Mouse (Mus musculus): ENCODE data around the gene Poll. TPM values are rescaled to one million over a fixed set of nuclear protein-coding genes. Genes with fewer than 3 reads are reported as not detected.

Poll gene
- polyA plus RNA-seq, 1 experiment from 2014 or later, result 13.5 TPM

GRCm38 (mm10) chr19:45589761-45590160 is 29.4 kb upstream of the Poll start:
- Histone ChIP-seq H3K4me1 (replicated peaks) (no peaks in the 10 kb centered on the region), H3K4me3 (no peak overlapping the region), H3K27ac (no peak overlapping the region), H3K4me2 (no peak overlapping the region), H3K36me3 (peaks cover 7% of the 10 kb centered on the region; the same call in 1 of the 2 replicates), H3K27me3 (peaks cover 76% of the 10 kb centered on the region), H3K9me3 (no peaks in the 10 kb centered on the region), H3K9ac (no peak overlapping the region)
- WGBS, result 88% methylated on average over 6 of the region's 6 CpGs
- no peak for ATAC-seq (ENCODE audit: low FRiP score)

- Histone ChIP-seq H3K27me3 (peaks cover 68% of the 10 kb centered on the region), H3K27ac (no peak overlapping the region), H3K4me3 (no peak overlapping the region), H3K9me3 (no peaks in the 10 kb centered on the region), H3K9ac (no peak overlapping the region), H3K4me2 (no peak overlapping the region), H3K4me1 (replicated peaks) (peaks cover under 1% of the 10 kb centered on the region; the same call in 1 of the 2 replicates), H3K36me3 (peaks cover 10% of the 10 kb centered on the region; the same call in 1 of the 2 replicates)
- 88% methylated on average over 6 of the region's 6 CpGs for WGBS
- no peak for ATAC-seq (ENCODE audit: low FRiP score)
These were observed 27.4 kb upstream of the Poll start for GRCm38 (mm10) chr19:45587509-45588292.

GRCm38 (mm10) chr19:45586850-45587249 is 26.5 kb upstream of the Poll start:
- Histone ChIP-seq H3K36me3 (peaks cover 10% of the 10 kb centered on the region; the same call in 1 of the 2 replicates), H3K27ac (no peak overlapping the region), H3K4me3 (no peak overlapping the region), H3K4me2 (no peak overlapping the region), H3K27me3 (peaks cover 67% of the 10 kb centered on the region), H3K9me3 (no peaks in the 10 kb centered on the region), H3K4me1 (replicated peaks) (peaks cover 9% of the 10 kb centered on the region), H3K9ac (no peak overlapping the region)
- no peak for ATAC-seq (ENCODE audit: low FRiP score)
- WGBS, result 78% methylated on average over 3 of the region's 3 CpGs

GRCm38 (mm10) chr19:45584856-45585620 is 24.7 kb upstream of the Poll start:
- peaks cover 64% of the 10 kb centered on the region for H3K27me3 ChIP-seq

GRCm38 (mm10) chr19:45583136-45583535 is 22.8 kb upstream of the Poll start:
- WGBS, result 84% methylated on average over 6 of the region's 6 CpGs
- peaks cover 66% of the 10 kb centered on the region for H3K27me3 ChIP-seq
- no peak overlapping the region for H3K27ac ChIP-seq
- no peak for ATAC-seq (ENCODE audit: low FRiP score)
- no peaks in the 10 kb centered on the region for H3K9me3 ChIP-seq
- H3K36me3 ChIP-seq, result peaks cover 32% of the 10 kb centered on the region
- no peak overlapping the region for H3K9ac ChIP-seq
- H3K4me1 ChIP-seq (replicated peaks), result peaks cover 23% of the 10 kb centered on the region
- no peak overlapping the region for H3K4me2 ChIP-seq
- no peak overlapping the region for H3K4me3 ChIP-seq

More at GRCm38 (mm10) chr19:45584856-45585620, 24.7 kb upstream of the Poll start:
- Histone ChIP-seq H3K27ac (no peak overlapping the region), H3K4me1 (replicated peaks) (peaks cover 16% of the 10 kb centered on the region), H3K9ac (no peak overlapping the region), H3K36me3 (peaks cover 15% of the 10 kb centered on the region), H3K4me2 (no peak overlapping the region), H3K9me3 (no peaks in the 10 kb centered on the region), H3K4me3 (no peak overlapping the region)
- ATAC-seq (ENCODE audit: low FRiP score), result no peak
- WGBS, result 87% methylated on average over 9 of the region's 9 CpGs

- Histone ChIP-seq H3K36me3 (peaks cover 39% of the 10 kb centered on the region), H3K9me3 (no peaks in the 10 kb centered on the region), H3K27ac (peak overlapping the region; percentile 35; the same call in 1 of the 2 replicates), H3K4me2 (no peak overlapping the region), H3K27me3 (peaks cover 67% of the 10 kb centered on the region), H3K4me1 (replicated peaks) (peaks cover 23% of the 10 kb centered on the region), H3K9ac (no peak overlapping the region), H3K4me3 (no peak overlapping the region)
- no peak for ATAC-seq (ENCODE audit: low FRiP score)
- 10% methylated on average over 8 of the region's 8 CpGs for WGBS
These were observed 21.8 kb upstream of the Poll start for GRCm38 (mm10) chr19:45582161-45582560.

- WGBS, result 80% methylated on average over 3 of the region's 3 CpGs
- H3K4me2 ChIP-seq, result no peak overlapping the region
- H3K4me3 ChIP-seq, result no peak overlapping the region
- H3K9ac ChIP-seq, result no peak overlapping the region
- H3K4me1 ChIP-seq (replicated peaks), result peaks cover 27% of the 10 kb centered on the region
- H3K36me3 ChIP-seq, result peaks cover 48% of the 10 kb centered on the region
- peaks cover 68% of the 10 kb centered on the region for H3K27me3 ChIP-seq
- H3K9me3 ChIP-seq, result no peaks in the 10 kb centered on the region
- no peak overlapping the region for H3K27ac ChIP-seq
- ATAC-seq (ENCODE audit: low FRiP score), result no peak
These were observed 20.9 kb upstream of the Poll start for GRCm38 (mm10) chr19:45581257-45581656.

GRCm38 (mm10) chr19:45580235-45580634 is 19.9 kb upstream of the Poll start:
- 23% methylated on average over 11 of the region's 12 CpGs for WGBS
- Histone ChIP-seq H3K9ac (no peak overlapping the region), H3K4me1 (replicated peaks) (peaks cover 37% of the 10 kb centered on the region), H3K36me3 (peaks cover 57% of the 10 kb centered on the region), H3K9me3 (no peaks in the 10 kb centered on the region), H3K27me3 (peaks cover 68% of the 10 kb centered on the region), H3K27ac (peak overlapping the region; percentile 35; the same call in 1 of the 2 replicates), H3K4me2 (no peak overlapping the region), H3K4me3 (no peak overlapping the region)
- 0 out of 2 replicates have a peak, but pooled peaks have one; percentile 6 for ATAC-seq (ENCODE audit: low FRiP score)

- H3K36me3 ChIP-seq, result peaks cover 61% of the 10 kb centered on the region
- no peak overlapping the region for H3K9ac ChIP-seq
- no peak overlapping the region for H3K4me2 ChIP-seq
- WGBS, result 88% methylated on average over 7 of the region's 7 CpGs
- no peaks in the 10 kb centered on the region for H3K9me3 ChIP-seq
- H3K27ac ChIP-seq, result peak overlapping the region; percentile 35; the same call in 1 of the 2 replicates
- H3K27me3 ChIP-seq, result peaks cover 71% of the 10 kb centered on the region
- ATAC-seq (ENCODE audit: low FRiP score), result no peak
- no peak overlapping the region for H3K4me3 ChIP-seq
- H3K4me1 ChIP-seq (replicated peaks), result peaks cover 41% of the 10 kb centered on the region
These were observed 19.1 kb upstream of the Poll start for GRCm38 (mm10) chr19:45579416-45579815.

- H3K9ac ChIP-seq, result no peak overlapping the region
- WGBS, result 90% methylated on average over 12 of the region's 12 CpGs
- no peak for ATAC-seq (ENCODE audit: low FRiP score)
- H3K4me1 ChIP-seq (replicated peaks), result peaks cover 41% of the 10 kb centered on the region
- H3K36me3 ChIP-seq, result peaks cover 60% of the 10 kb centered on the region
- no peak overlapping the region for H3K27ac ChIP-seq
- H3K27me3 ChIP-seq, result peaks cover 68% of the 10 kb centered on the region
- no peak overlapping the region for H3K4me2 ChIP-seq
- H3K4me3 ChIP-seq, result no peak overlapping the region
- no peaks in the 10 kb centered on the region for H3K9me3 ChIP-seq
These were observed 18.6 kb upstream of the Poll start for GRCm38 (mm10) chr19:45578976-45579375.

- no peak overlapping the region for H3K27ac ChIP-seq
- peaks cover 58% of the 10 kb centered on the region for H3K27me3 ChIP-seq
- H3K4me3 ChIP-seq, result no peak overlapping the region
- no peak overlapping the region for H3K9ac ChIP-seq
- WGBS, result 88% methylated on average over 14 of the region's 14 CpGs
- H3K36me3 ChIP-seq, result peaks cover 67% of the 10 kb centered on the region
- H3K4me1 ChIP-seq (replicated peaks), result peaks cover 43% of the 10 kb centered on the region
- no peak overlapping the region for H3K4me2 ChIP-seq
- H3K9me3 ChIP-seq, result no peaks in the 10 kb centered on the region
- no peak for ATAC-seq (ENCODE audit: low FRiP score)
These were observed 16.9 kb upstream of the Poll start for GRCm38 (mm10) chr19:45577141-45577750.

GRCm38 (mm10) chr19:45575632-45576001 is 15.3 kb upstream of the Poll start:
- Histone ChIP-seq H3K27me3 (peaks cover 51% of the 10 kb centered on the region), H3K36me3 (peaks cover 68% of the 10 kb centered on the region), H3K4me3 (no peak overlapping the region), H3K9me3 (no peaks in the 10 kb centered on the region), H3K4me1 (replicated peaks) (peaks cover 37% of the 10 kb centered on the region), H3K4me2 (no peak overlapping the region), H3K9ac (no peak overlapping the region), H3K27ac (no peak overlapping the region)
- ATAC-seq (ENCODE audit: low FRiP score), result no peak
- 17% methylated on average over 8 of the region's 8 CpGs for WGBS
